Mouse (Mus musculus) forebrain, embryonic 11.5 days (tissue): ENCODE data around the gene Olfr926. TPM values are rescaled to one million over a fixed set of nuclear protein-coding genes. Genes with fewer than 3 reads are reported as not detected.
"Not testable (repeated sequence)": the region's sequence is repeated elsewhere in the genome, so short reads cannot be mapped to it uniquely, and the experiment has no call there.

Source experiments
- ATAC-seq: fragments of 200-750 bp; cut with Nextera tagmentation; replicated peaks from 2 replicates; pipeline ENCODE4 v1.8.0; 2017; ENCODE audit warnings: moderate TSS enrichment; ENCODE audit not compliant: low FRiP score
- DNase-seq: peaks from one replicate; pipeline ENCODE4 v3.0.0-alpha.2; 2017; ENCODE audit warnings: low spot score
- H3K27ac ChIP-seq: fragments of 300-500 bp; sonication (generic); 2 replicates; pipeline ENCODE4 v1.5.1; 2014; ENCODE audit warnings: low read depth, low read length
- H3K27me3 ChIP-seq: fragments of 300-500 bp; sonication (generic); 2 replicates; pipeline ENCODE4 v1.6.1; 2014; ENCODE audit warnings: mild to moderate bottlenecking, low read length, mixed read lengths; ENCODE audit not compliant: control insufficient read depth, insufficient read depth
- H3K36me3 ChIP-seq: fragments of 300-500 bp; sonication (generic); 2 replicates; pipeline ENCODE4 v1.6.1; 2014; ENCODE audit warnings: mild to moderate bottlenecking, low read length, moderate library complexity, mixed read lengths; ENCODE audit not compliant: control insufficient read depth, insufficient read depth
- H3K4me1 ChIP-seq: fragments of 300-500 bp; sonication (generic); replicated peaks from 2 replicates; pipeline ENCODE4 v1.6.1; 2014; ENCODE audit warnings: low read length, mixed read lengths; ENCODE audit not compliant: control insufficient read depth, insufficient read depth
- H3K4me2 ChIP-seq: fragments of 300-500 bp; sonication (generic); 2 replicates; pipeline ENCODE4 v1.6.1; 2014; ENCODE audit warnings: low read depth, mild to moderate bottlenecking, low read length, moderate library complexity, mixed read lengths; ENCODE audit not compliant: severe bottlenecking
- H3K4me3 ChIP-seq: fragments of 300-500 bp; sonication (generic); 2 replicates; pipeline ENCODE4 v1.5.1; 2014; ENCODE audit warnings: low read depth, low read length
- H3K9ac ChIP-seq: fragments of 300-500 bp; sonication (generic); 2 replicates; pipeline ENCODE4 v1.6.1; 2014; ENCODE audit warnings: low read length
- H3K9me3 ChIP-seq: fragments of 300-500 bp; sonication (generic); 2 replicates; pipeline ENCODE4 v1.6.1; 2016; ENCODE audit warnings: low read length, mixed read lengths; ENCODE audit not compliant: control insufficient read depth
- WGBS: fragments of 180-500 bp; shearing (Covaris S2); extraction: QIAGEN DNeasy Blood & Tissue Kit; methylation state at CpG from one replicate; pipeline ENCODE4 v1.1.7; 2014; 5-methylcytosine and 5-hydroxymethylcytosine counted together
- polyA plus RNA-seq: library from polyadenylated mRNA; unstranded; fragments of >200 nt; fragmentation: Nextera tagmentation; extraction: Ambion mirVana; gene quantifications from 2 replicates; pipeline ENCODE4 v1.2.1, GENCODE M21; 2014

Olfr926 gene
- not detected in 2 replicates for polyA plus RNA-seq

DNA sequence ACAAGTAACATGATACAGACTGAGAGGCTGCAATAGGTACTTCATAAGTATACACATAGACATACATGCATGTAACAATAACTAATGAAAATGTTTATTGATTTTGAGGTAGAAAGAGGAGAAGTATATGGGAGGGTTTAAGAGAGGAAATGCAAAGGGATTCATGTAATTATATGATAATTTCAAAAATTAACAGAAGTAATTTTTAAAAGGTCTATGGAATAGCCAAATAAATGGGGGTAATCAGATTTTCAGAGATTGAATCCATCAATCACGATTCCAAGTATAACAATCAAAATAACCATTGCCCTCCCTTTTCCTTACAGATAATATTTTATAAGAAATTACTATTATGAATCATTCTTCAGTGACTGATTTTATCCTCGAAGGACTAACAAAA is at the start of gene Olfr926:
Gene Olfr926 (plus strand): TSS at position 301 of the 400 bp plus-strand sequence.
- ATAC-seq (no peak), DNase-seq (no peak)
- H3K9ac ChIP-seq: no peak within 1 kb of the TSS
- H3K27ac ChIP-seq: no peak within 1 kb of the TSS
- no peak within 1 kb of the TSS for H3K4me3 ChIP-seq
- no peaks in the 10 kb centered on the region for H3K4me1 ChIP-seq
- no peaks in the 10 kb centered on the region for H3K9me3 ChIP-seq
- WGBS: 89% methylated on average over 2 of the region's 2 CpGs
- no peaks in the 10 kb centered on the region for H3K36me3 ChIP-seq
- no peak within 1 kb of the TSS for H3K4me2 ChIP-seq
- H3K27me3 ChIP-seq: no peaks in the 10 kb centered on the region

DNA sequence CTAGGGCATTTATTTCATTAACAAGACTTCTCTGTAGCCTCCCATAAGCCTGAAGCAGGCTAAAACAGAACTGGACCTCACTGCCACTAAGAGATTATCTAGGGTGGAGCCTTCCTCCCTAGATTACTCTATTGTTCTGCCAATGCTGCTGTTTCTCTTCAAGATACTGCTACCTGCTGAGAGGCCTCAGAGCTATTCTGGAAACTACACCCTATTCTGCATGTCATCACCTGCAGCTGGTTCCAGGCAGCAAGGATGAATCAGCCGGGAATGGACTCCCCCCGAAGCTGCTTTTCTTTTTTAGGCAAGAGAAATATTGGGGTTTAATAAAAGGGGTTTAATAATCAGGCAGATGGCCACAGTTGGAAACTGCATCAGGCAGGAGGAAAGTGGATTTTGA is 43.9 kb upstream of the Olfr926 start:
- ATAC-seq: no peak
- H3K9ac ChIP-seq: no peak overlapping the region
- H3K4me2 ChIP-seq: no peak overlapping the region
- no peaks in the 10 kb centered on the region for H3K27me3 ChIP-seq
- DNase-seq: no peak
- WGBS: 79% methylated on average over 2 of the region's 2 CpGs
- H3K4me3 ChIP-seq: no peak overlapping the region
- no peaks in the 10 kb centered on the region for H3K9me3 ChIP-seq
- no peaks in the 10 kb centered on the region for H3K4me1 ChIP-seq
- H3K27ac ChIP-seq: no peak overlapping the region
- H3K36me3 ChIP-seq: no peaks in the 10 kb centered on the region

DNA sequence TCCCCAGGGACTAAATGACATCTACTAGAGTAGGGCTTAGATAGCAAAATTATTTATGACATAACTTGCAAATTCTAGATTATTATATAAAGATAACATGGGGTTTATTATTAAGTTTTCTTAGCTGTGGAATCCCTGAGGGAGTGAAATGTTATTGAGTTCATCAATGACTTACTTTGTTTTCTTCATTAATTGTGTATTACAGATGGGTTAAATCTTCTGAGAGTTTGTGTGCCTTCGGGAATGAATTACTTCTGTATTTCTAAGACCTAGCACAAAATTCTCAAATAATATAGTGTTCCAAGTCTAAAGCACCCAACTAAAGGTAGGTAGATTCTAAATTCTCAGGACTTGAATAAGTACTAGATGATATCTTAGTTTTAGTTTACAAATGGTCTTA is 32.8 kb upstream of the Olfr926 start, which contains the start of gene Olfr924:
Gene Olfr924 (plus strand): TSS at position 301 of the 400 bp plus-strand sequence.
- Histone ChIP-seq H3K4me3 (no peak within 1 kb of the TSS), H3K9ac (no peak within 1 kb of the TSS), H3K36me3 (no peaks in the 10 kb centered on the region), H3K27ac (no peak within 1 kb of the TSS), H3K4me1 (no peaks in the 10 kb centered on the region), H3K4me2 (no peak within 1 kb of the TSS), H3K9me3 (no peaks in the 10 kb centered on the region), H3K27me3 (no peaks in the 10 kb centered on the region)
- DNase-seq: no peak
- no peak for ATAC-seq
- WGBS: 79% methylated on average over 1 of the region's 1 CpGs

DNA sequence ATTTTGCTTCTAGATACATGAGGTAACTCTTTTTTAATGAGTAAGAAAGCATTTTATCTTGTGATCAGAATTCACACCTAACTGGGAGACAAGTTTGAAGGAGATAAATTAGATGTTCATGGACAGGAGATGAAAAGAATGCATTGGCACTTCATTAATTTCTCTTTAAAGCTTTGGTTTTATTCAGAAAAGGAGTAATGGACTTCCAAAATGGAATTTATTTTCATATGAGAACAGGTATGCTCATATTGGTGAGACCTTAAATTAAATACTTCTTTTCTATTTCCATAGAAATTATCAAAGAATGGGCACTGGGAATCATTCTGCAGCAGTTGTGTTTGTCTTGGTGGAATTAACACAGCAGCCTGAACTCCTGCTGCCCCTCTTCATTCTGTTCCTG is 22.2 kb upstream of the Olfr926 start, which contains the start of gene Olfr26:
Gene Olfr26 (plus strand): TSS at position 301 of the 400 bp plus-strand sequence.
- ATAC-seq: no peak

DNA sequence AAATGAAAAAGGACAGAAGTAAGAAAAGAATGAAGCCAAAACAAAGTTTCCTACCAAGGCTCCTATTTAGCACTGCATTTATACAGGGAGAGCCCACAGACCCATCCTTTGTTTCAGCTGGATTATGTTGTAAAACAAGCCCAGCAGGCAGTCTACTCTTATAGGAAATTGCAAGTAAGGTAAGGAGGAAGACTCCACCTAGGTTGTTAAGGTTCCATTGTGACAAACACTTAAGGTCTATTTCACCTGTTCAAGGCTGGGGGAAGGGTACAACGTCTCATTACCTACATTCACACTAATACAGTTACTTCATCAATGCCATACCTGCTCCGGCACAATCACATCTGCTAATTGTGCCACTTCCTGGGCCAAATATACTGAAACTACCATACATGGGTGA is 2.0 kb upstream of the Olfr926 start:
- not testable (repeated sequence) for H3K27me3 ChIP-seq, ATAC-seq, H3K4me1 ChIP-seq, H3K27ac ChIP-seq, H3K4me2 ChIP-seq, H3K9me3 ChIP-seq, DNase-seq, H3K4me3 ChIP-seq, H3K9ac ChIP-seq, H3K36me3 ChIP-seq
- WGBS: 63% methylated on average over 2 of the region's 2 CpGs

More for the DNA sequence above, 22.2 kb upstream of the Olfr926 start, which contains the start of gene Olfr26:
- Histone ChIP-seq H3K27me3 (no peaks in the 10 kb centered on the region), H3K36me3 (no peaks in the 10 kb centered on the region), H3K4me1 (no peaks in the 10 kb centered on the region), H3K4me2 (no peak within 1 kb of the TSS), H3K4me3 (no peak within 1 kb of the TSS), H3K9ac (no peak within 1 kb of the TSS), H3K27ac (no peak within 1 kb of the TSS), H3K9me3 (no peaks in the 10 kb centered on the region)
- no peak for DNase-seq

Other genes starting within 250 kb of the Olfr926 start
- gene Olfr916, start 217.3 kb upstream of the Olfr926 start, polyA plus RNA-seq: not detected in 2 replicates
- not detected in 2 replicates for gene Olfr917, start 211.3 kb upstream of the Olfr926 start, polyA plus RNA-seq
- not detected in 2 replicates for gene Olfr918, start 202.5 kb upstream of the Olfr926 start, polyA plus RNA-seq
- gene Olfr919, start 173.5 kb upstream of the Olfr926 start, polyA plus RNA-seq: not detected in 2 replicates
- gene Vwa5a, start 158.9 kb upstream of the Olfr926 start, polyA plus RNA-seq: 9.1 and 9.7 TPM in 2 replicates
- gene Olfr920, start 124.8 kb upstream of the Olfr926 start, polyA plus RNA-seq: not detected in 2 replicates
- gene Olfr921, start 104.1 kb upstream of the Olfr926 start, polyA plus RNA-seq: not detected in 2 replicates
- gene Olfr922, start 62.5 kb upstream of the Olfr926 start, polyA plus RNA-seq: not detected in 2 replicates
- gene Olfr923, start 50.6 kb upstream of the Olfr926 start, polyA plus RNA-seq: not detected in 2 replicates
- gene Olfr924, start 32.7 kb upstream of the Olfr926 start, polyA plus RNA-seq: not detected in 2 replicates
- not detected in 2 replicates for gene Olfr26, start 22.1 kb upstream of the Olfr926 start, polyA plus RNA-seq
- gene Olfr930, start 52.7 kb downstream of the Olfr926 start, polyA plus RNA-seq: not detected in 2 replicates
- gene Olfr933, start 95.2 kb downstream of the Olfr926 start, polyA plus RNA-seq: not detected in 2 replicates
- gene Olfr934, start 111.2 kb downstream of the Olfr926 start, polyA plus RNA-seq: not detected in 2 replicates
- not detected in 2 replicates for gene Olfr935, start 122.6 kb downstream of the Olfr926 start, polyA plus RNA-seq
- gene Olfr146, start 146.3 kb downstream of the Olfr926 start, polyA plus RNA-seq: not detected in 2 replicates
- gene Olfr937, start 187.8 kb downstream of the Olfr926 start, polyA plus RNA-seq: not detected in 2 replicates
- not detected in 2 replicates for gene Olfr938, start 201.8 kb downstream of the Olfr926 start, polyA plus RNA-seq